Mouse (Mus musculus) gastrocnemius, postnatal 4 days (tissue): ENCODE data around the gene 3110018I06Rik. TPM values are rescaled to one million over a fixed set of nuclear protein-coding genes. Genes with fewer than 3 reads are reported as not detected.

Source experiments
- DNase-seq, 2 experiments: peaks; one replicate each; pipeline ENCODE4 v3.0.0; 2021 to 2022; ENCODE audit warnings: low spot score in 2 of 2, mixed read lengths in 2 of 2
- long read RNA-seq, 2 experiments: library from polyadenylated mRNA; stranded (forward); transcript quantifications; one replicate each; pipeline ENCODE4 v2.0.0; 2021
- total RNA-seq, 2 experiments: library from RNA; stranded (reverse); gene quantifications; 2 replicates each; pipeline ENCODE4 v1.2.3; 2021

3110018I06Rik gene
- total RNA-seq: not detected
- long read RNA-seq, experiment 1: 0 reads
- long read RNA-seq, experiment 2: 0 reads

DNA sequence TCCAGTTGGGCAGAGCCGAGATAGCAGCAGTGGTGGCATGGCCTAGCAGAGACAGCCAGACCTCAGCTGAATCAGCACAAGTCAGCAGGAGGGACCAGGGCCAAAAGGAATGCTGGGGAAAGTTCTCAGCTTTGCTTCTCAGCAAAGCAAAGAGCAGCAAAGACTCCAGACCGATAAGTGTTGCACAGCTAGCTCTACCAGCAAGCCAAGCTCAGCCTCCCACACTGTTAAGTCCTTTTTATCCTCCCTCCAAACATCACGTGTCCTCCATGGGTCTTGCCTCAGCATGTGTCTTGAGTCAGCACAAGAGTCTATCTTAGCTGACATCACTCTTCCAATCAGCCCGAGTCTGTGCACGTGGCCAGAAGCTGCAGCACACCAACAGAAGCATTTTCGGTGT lies at the start of gene 3110018I06Rik:
Gene 3110018I06Rik, plus strand, starts transcription at position 262 of the 400 bp plus-strand sequence.
- DNase-seq: no peak

DNA sequence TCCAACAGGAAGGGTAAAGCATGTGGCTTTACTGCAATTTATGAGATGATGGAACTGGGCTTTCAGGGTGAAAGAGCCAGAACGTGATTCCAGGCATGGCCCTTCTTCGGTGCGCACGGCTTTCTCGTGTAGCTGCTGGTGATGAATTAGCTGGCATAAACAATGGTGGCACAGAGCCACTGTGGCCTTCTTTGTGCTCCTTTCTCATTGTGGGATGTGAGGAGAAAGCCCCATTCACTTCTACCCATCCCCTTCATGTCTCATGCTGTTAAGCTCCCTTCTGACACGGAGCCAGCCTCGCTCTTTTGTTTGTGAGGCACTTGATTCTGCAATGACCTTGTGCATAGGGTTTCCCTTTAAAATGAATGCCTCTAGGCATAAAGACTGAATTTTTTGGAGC lies 43.8 kb upstream of the 3110018I06Rik start:
- DNase-seq: no peak

DNA sequence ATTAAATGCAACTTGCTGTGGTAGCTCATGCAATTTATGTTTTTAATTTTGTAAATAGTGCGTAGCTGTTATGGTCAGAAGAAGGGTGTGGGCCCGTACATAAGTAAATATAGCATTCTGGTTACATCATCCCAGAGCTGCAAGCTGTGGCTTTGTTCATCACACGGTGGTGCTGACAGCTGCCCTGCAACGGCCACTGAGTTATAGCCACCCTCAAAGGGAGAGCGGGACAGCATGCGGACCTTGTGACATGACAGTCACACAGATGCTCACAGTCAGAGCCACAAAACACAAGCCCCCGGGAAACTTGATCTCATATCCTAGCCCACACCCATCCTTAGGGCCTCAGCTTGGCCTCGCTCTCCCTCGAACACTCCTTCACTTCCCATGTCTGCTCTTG lies 30.6 kb upstream of the 3110018I06Rik start:
- no peak for DNase-seq

GRCm38 (mm10) chr12:107464731-107465130 lies 23.7 kb upstream of the 3110018I06Rik start:
- peak; percentile 35 to 68 for DNase-seq

GRCm38 (mm10) chr12:107476441-107477291 lies 11.8 kb upstream of the 3110018I06Rik start:
- no peak for DNase-seq

DNA sequence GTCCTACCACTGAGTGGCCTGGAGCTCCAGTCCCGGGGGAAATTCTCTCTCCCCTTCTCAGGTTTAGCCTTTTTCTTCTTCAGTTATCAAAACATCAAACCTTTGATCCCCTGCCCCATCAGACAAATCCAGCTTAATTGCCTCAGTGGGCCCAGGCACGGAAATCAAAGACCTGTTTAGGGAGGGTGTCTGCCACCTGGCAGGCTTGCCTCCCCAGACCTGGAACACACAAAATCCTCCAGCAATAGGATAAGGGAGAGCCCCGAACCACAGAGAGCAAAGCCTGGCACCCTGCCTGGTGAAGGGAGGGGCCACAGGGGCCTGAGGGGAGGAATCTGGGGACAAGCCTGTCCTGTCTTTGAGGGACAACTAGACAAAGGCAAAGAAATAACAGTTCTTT lies 9.1 kb upstream of the 3110018I06Rik start:
- no peak for DNase-seq

GRCm38 (mm10) chr12:107483031-107483430 lies 5.4 kb upstream of the 3110018I06Rik start:
- DNase-seq: no peak

DNA sequence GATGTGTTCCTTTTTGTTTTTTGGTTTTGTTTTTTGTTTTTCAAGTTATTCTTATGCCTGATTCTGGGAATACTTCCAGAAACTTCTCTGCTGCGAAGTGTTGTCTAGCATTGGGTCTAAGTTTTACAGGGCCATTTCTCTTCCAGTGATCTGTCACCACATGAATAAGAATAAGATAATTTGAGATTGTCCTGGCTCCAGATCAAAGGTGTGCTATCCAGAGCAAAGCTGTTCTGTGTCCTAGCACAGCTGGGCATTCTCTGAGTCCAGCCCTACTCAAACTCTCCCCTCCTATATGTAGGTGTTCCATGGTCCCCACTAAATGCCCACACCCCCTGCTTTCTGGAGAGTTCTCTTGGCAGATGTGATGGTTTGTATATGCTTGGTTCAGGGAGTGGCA lies 2.9 kb downstream of the 3110018I06Rik start:
- no peak for DNase-seq

DNA sequence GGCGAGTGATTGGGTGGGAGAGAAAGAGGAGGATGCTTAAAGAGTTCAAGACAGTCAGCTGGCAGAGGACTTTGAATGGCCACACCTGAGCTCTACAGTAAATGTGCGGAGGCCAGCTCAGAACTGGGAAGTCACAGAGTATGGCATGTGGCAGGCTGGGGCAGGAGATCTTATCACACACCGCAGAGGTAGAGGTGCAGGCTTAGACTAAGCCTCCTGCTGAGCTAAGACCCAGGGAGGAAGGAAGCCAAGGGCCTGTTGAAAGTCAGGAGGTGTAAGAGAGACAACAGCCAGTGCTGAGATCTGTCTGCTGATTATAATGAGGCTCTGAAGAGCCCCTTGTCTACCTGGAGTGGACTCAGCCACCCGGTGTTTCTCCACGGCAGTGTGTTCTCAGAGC lies 8.5 kb downstream of the 3110018I06Rik start:
- DNase-seq: no peak

DNA sequence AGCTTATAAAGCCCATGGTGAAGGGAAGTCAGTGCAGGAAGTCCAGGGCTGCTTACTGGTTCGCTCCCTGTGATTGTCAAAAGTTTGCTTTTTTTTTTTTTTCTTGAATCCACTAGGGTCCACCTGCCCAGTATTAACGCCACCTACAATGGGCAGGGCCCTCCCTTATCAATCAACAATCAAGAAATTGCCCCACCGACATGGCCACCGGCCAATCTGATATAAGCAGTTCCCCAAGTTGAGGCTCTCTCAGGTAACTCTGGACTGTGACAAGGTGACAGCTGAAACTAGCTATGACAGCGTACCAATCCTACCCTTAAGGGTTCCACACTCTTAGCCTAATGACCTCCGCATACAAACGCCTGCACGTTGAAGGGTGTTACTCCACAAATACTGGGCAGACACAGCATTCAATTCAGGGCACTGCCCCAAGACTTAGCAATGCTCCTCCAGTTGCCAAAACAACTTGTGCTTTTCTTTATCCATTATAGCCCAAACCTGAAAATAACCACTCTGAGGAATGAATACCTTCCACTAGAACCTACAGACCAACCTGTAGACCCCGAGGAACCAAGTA lies 21.3 kb downstream of the 3110018I06Rik start:
- no peak for DNase-seq

DNA sequence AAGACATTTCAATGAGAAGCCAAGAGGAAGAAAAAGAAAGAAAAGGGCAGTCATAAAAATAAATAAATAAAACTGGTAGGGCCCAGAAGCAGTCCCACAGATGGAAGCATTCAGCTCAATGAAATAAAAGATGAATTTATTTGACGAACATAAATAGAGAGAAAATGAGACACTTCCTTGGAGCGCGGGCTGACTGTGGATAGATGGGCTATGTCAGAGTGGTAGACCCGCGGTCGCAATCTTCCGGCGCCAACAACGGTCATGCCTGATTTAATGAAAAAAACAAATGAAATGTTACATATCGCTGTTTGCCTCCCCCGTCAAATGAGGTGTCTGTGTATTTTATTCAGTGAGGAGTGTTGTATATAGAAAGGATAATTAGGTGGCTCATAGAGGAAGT lies 22.7 kb downstream of the 3110018I06Rik start:
- DNase-seq: no peak

DNA sequence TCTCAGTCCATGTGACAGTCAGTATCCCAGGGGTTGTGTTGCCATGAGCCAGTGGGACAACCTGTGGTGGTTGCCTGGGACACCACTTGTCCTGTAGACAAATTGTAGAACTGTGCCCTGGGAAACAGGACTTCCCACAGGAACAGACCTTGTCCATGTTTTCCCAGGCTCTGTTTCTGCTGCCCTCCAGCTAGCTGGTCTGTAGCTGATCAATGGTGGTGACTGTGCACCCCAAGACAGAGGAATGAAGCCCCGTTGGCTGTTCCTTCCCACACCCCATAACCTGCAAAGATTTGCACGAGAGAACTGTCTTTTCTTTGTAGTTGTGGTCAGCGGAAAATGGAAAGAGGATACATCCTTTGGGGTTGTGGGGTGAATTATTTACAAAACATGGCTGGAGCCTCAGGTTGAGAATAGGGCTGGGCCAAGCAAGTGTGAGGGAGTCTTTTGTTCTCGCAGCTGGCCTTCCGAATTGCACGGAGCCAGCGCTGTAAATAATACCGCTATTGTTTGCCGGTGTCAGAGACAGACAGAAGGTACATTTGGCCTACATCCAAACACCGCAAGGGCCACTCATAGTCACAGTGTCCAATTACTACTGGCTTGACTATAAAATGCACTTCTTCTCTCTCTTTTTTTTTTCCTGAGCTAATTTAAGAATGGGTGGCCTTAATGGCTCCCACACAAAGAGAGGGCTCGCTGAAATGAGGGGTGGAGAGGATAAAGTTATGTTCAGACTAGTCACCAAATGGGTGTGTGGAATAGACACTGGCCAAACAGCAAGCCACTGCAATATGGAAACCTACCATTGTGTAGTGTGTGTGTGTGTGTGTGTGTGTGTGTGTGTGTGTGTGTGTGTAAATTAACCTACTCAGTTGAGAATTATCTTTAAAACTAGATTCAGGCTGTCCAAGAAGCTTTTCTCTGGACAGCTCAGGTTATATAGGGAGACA lies 28.1 kb downstream of the 3110018I06Rik start:
- no peak for DNase-seq

- DNase-seq: no peak
Measured at GRCm38 (mm10) chr12:107520941-107521340, 32.5 kb downstream of the 3110018I06Rik start.

DNA sequence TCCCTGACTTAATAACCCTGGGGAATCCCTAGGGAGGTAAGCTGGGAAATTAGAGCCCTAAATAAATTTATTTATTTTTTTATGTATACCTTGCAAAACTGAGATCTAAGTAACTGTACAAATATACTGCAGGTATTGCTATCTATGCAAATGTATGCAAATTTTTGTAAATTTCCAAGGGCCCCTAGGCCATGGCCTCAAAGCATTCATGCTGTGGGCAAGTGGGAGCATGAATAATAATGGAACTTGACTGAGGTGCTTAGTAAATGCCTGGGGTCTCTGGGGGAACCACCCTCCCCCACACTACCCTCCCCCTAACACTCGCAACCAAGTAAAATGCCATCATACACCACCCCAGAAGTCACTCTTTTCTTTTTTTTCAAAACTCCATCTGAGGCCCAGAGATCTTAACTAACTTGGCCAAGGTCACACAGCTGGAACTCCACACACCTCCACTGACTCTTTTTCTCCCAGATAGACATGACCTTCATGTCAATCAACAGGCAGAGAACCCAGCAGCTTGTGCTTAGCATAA lies 40.0 kb downstream of the 3110018I06Rik start:
- DNase-seq: no peak

GRCm38 (mm10) chr12:107532871-107533270 lies 44.4 kb downstream of the 3110018I06Rik start:
- DNase-seq: no peak
